Mouse (Mus musculus) heart, embryonic 15.5 days (tissue): ENCODE measurements around the gene Sptlc2. TPM values are rescaled to one million over a fixed set of nuclear protein-coding genes. Genes with fewer than 3 reads are reported as not detected.

Experiments used
- ATAC-seq: fragments of 200-750 bp; cut with Nextera tagmentation; replicated peaks from 2 replicates; pipeline ENCODE4 v1.8.0; 2017; ENCODE audit warnings: low read depth, moderate TSS enrichment; ENCODE audit not compliant: insufficient number of reproducible peaks, insufficient read depth, low FRiP score
- H3K27ac ChIP-seq: fragments of 300-500 bp; sonication (generic); 2 replicates; pipeline ENCODE4 v1.5.1; 2015; ENCODE audit warnings: mild to moderate bottlenecking, inconsistent platforms
- H3K27me3 ChIP-seq: fragments of 300-500 bp; sonication (generic); 2 replicates; pipeline ENCODE4 v1.6.1; 2015; ENCODE audit warnings: inconsistent platforms
- H3K36me3 ChIP-seq: fragments of 300-500 bp; sonication (generic); 2 replicates; pipeline ENCODE4 v1.6.1; 2015; ENCODE audit warnings: mild to moderate bottlenecking, inconsistent platforms
- H3K4me1 ChIP-seq: fragments of 300-500 bp; sonication (generic); replicated peaks from 2 replicates; pipeline ENCODE4 v1.6.1; 2015; ENCODE audit warnings: inconsistent platforms
- H3K4me2 ChIP-seq: fragments of 300-500 bp; sonication (generic); 2 replicates; pipeline ENCODE4 v1.6.1; 2015; ENCODE audit warnings: inconsistent platforms, mild to moderate bottlenecking, moderate library complexity
- H3K4me3 ChIP-seq: fragments of 300-500 bp; sonication (generic); 2 replicates; pipeline ENCODE4 v1.5.1; 2015; ENCODE audit warnings: mild to moderate bottlenecking, inconsistent platforms
- H3K9ac ChIP-seq: fragments of 300-500 bp; sonication (generic); 2 replicates; pipeline ENCODE4 v1.6.1; 2015; ENCODE audit warnings: mild to moderate bottlenecking, inconsistent platforms
- H3K9me3 ChIP-seq: fragments of 300-500 bp; sonication (generic); replicated peaks from 2 replicates; pipeline ENCODE4 v1.6.1; 2016; ENCODE audit warnings: inconsistent platforms
- WGBS: fragments of 180-500 bp; shearing (Covaris S2); methylation state at CpG from one replicate; pipeline ENCODE4 v1.1.7; 2015; ENCODE audit warnings: mixed read lengths; 5-methylcytosine and 5-hydroxymethylcytosine counted together
- polyA plus RNA-seq: library from polyadenylated mRNA; unstranded; fragments of >200 nt; fragmentation: Nextera tagmentation; extraction: Ambion mirVana; gene quantifications from 2 replicates; pipeline ENCODE4 v1.2.1, GENCODE M21; 2015

Gene Sptlc2
- polyA plus RNA-seq, 1 experiment from 2014 or later = 62.8 TPM

GRCm38 (mm10) chr12:87413179-87413790, 25.1 kb upstream of the Sptlc2 start:
- Histone ChIP-seq H3K27ac (no peak overlapping the region), H3K36me3 (no peaks in the 10 kb centered on the region), H3K4me1 (peaks cover 12% of the 10 kb centered on the region), H3K9ac (no peak overlapping the region), H3K4me2 (no peak overlapping the region), H3K27me3 (no peaks in the 10 kb centered on the region), H3K9me3 (no peaks in the 10 kb centered on the region), H3K4me3 (no peak overlapping the region)
- 16% methylated on average over 4 of the region's 4 CpGs for WGBS
- ATAC-seq = no peak

DNA sequence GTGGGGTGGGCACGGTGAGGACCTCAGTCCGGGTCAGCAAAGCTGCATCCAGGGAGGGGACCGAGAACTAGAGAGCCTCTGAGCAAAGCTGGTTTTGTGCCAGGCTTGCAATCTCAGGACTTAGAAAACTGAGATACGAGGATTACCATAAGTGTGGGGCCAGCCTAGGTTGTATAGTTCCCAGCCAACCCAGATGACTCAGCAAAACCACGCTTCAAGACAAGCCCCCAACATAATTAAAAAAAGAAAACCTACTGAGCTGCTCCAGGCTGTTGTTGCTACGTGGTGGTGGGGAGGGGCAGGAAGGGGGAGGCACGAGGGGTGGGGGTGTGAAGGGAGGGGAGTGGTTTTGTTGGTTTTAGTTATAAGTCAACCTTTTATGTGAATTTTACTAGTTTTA, 22.8 kb upstream of the Sptlc2 start:
- peak overlapping the region; percentile 32 for H3K4me2 ChIP-seq
- H3K27ac ChIP-seq = 0 out of 2 replicates have a peak overlapping the region, but pooled peaks have one; percentile 28
- 19% methylated on average over 7 of the region's 7 CpGs for WGBS

DNA sequence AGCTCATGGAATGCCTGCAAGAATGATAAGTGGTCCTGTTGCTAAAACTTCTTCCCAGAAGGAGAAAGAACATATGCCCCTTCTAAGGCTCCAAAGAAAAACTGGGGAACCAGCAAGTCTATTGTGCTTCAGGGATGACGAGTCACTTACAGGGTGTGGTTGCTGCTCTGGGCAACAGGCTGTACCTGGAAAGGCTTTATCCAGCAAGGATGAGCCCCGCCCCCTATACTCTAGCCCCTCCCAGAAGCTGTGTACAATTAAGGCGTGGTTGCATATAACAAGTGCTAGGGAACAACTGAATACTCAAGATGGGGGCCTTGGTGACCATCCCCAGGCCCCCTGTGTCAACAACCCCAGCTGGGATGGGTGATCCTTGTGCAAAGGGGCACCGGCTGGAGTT, 21.0 kb upstream of the Sptlc2 start:
- peaks cover 23% of the 10 kb centered on the region for H3K4me1 ChIP-seq
- no peak overlapping the region for H3K9ac ChIP-seq
- 85% methylated on average over 4 of the region's 4 CpGs for WGBS
- no peaks in the 10 kb centered on the region for H3K27me3 ChIP-seq
- no peaks in the 10 kb centered on the region for H3K9me3 ChIP-seq
- no peak overlapping the region for H3K27ac ChIP-seq
- H3K36me3 ChIP-seq = no peaks in the 10 kb centered on the region
- ATAC-seq = no peak
- H3K4me3 ChIP-seq = no peak overlapping the region
- H3K4me2 ChIP-seq = no peak overlapping the region

More for the DNA sequence above, 22.8 kb upstream of the Sptlc2 start:
- Histone ChIP-seq H3K4me1 (peaks cover 23% of the 10 kb centered on the region), H3K4me3 (no peak overlapping the region), H3K27me3 (no peaks in the 10 kb centered on the region), H3K9me3 (no peaks in the 10 kb centered on the region), H3K36me3 (no peaks in the 10 kb centered on the region), H3K9ac (no peak overlapping the region)
- peak; percentile 47; the same call in 1 of the 2 replicates for ATAC-seq

GRCm38 (mm10) chr12:87407869-87408605, 19.9 kb upstream of the Sptlc2 start:
- WGBS = 19% methylated on average over 21 of the region's 21 CpGs
- ATAC-seq = peak; percentile 36; the same call in 1 of the 2 replicates
- H3K4me3 ChIP-seq = peak overlapping the region; percentile 18
- H3K27me3 ChIP-seq = no peaks in the 10 kb centered on the region
- peaks cover 23% of the 10 kb centered on the region for H3K4me1 ChIP-seq
- no peaks in the 10 kb centered on the region for H3K36me3 ChIP-seq
- peak overlapping the region; percentile 52 for H3K4me2 ChIP-seq
- no peak overlapping the region for H3K9ac ChIP-seq
- H3K9me3 ChIP-seq = no peaks in the 10 kb centered on the region
- peak overlapping the region; percentile 55 for H3K27ac ChIP-seq

GRCm38 (mm10) chr12:87405721-87406120, 17.6 kb upstream of the Sptlc2 start:
- 65% methylated on average over 3 of the region's 3 CpGs for WGBS
- H3K27me3 ChIP-seq = no peaks in the 10 kb centered on the region
- H3K9me3 ChIP-seq = no peaks in the 10 kb centered on the region
- H3K27ac ChIP-seq = no peak overlapping the region
- no peak overlapping the region for H3K4me2 ChIP-seq
- H3K9ac ChIP-seq = no peak overlapping the region
- H3K4me1 ChIP-seq = peaks cover 12% of the 10 kb centered on the region
- no peak overlapping the region for H3K4me3 ChIP-seq
- ATAC-seq = no peak
- H3K36me3 ChIP-seq = no peaks in the 10 kb centered on the region

GRCm38 (mm10) chr12:87405165-87405564, 17.0 kb upstream of the Sptlc2 start:
- Histone ChIP-seq H3K27me3 (no peaks in the 10 kb centered on the region), H3K4me2 (no peak overlapping the region), H3K9me3 (no peaks in the 10 kb centered on the region), H3K4me1 (peaks cover 12% of the 10 kb centered on the region), H3K9ac (no peak overlapping the region), H3K4me3 (no peak overlapping the region), H3K36me3 (no peaks in the 10 kb centered on the region), H3K27ac (no peak overlapping the region)
- WGBS = 83% methylated on average over 4 of the region's 4 CpGs
- ATAC-seq = no peak

GRCm38 (mm10) chr12:87401883-87402282, 13.7 kb upstream of the Sptlc2 start:
- Histone ChIP-seq H3K4me1 (no peaks in the 10 kb centered on the region), H3K9ac (no peak overlapping the region), H3K4me2 (no peak overlapping the region), H3K4me3 (no peak overlapping the region), H3K27me3 (no peaks in the 10 kb centered on the region), H3K36me3 (no peaks in the 10 kb centered on the region), H3K27ac (no peak overlapping the region), H3K9me3 (no peaks in the 10 kb centered on the region)
- 48% methylated on average over 6 of the region's 6 CpGs for WGBS
- no peak for ATAC-seq

DNA sequence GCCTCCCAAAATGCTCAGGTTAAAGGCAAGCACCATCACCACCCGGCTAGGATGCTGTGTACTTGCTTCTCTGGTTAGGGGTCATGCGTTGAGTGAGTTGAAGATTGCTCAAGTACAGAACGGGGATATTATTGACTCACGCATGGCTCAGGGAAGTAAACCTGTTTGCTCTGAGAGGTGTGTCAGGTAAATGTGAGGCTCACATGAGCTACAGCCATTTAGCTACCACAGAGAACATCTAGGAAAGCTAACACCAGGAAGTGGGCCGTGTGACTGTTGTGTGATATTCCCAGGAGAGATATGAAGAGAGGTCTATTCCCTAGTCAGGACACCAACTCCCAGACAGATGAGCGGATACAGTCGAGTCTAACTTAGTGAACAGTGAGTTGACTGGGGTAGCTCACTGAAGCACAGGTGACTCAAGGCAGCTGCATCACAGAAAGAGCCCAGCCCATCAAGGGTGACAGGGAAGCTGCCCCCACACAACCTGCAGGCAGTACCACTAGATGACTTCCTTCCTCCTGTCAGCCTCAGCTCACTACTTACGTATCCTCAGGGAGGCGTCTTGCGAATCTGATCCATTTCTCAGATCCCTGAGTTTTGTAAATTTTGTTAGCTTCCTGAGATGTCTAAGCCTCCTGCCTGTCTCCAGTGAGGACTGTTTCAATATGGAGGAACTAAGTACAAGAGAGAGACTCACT, 11.1 kb upstream of the Sptlc2 start:
- no peaks in the 10 kb centered on the region for H3K27me3 ChIP-seq
- WGBS = 80% methylated on average over 10 of the region's 10 CpGs

GRCm38 (mm10) chr12:87397811-87398417, 9.8 kb upstream of the Sptlc2 start:
- 66% methylated on average over 4 of the region's 4 CpGs for WGBS
- Histone ChIP-seq H3K4me3 (no peak overlapping the region), H3K9ac (no peak overlapping the region), H3K4me2 (no peak overlapping the region), H3K9me3 (no peaks in the 10 kb centered on the region), H3K27ac (no peak overlapping the region), H3K27me3 (no peaks in the 10 kb centered on the region), H3K4me1 (no peaks in the 10 kb centered on the region), H3K36me3 (no peaks in the 10 kb centered on the region)
- ATAC-seq = no peak

More for the DNA sequence above, 11.1 kb upstream of the Sptlc2 start:
- Histone ChIP-seq H3K9me3 (no peaks in the 10 kb centered on the region), H3K9ac (no peak overlapping the region), H3K4me3 (no peak overlapping the region), H3K27ac (no peak overlapping the region), H3K4me2 (no peak overlapping the region), H3K36me3 (no peaks in the 10 kb centered on the region), H3K4me1 (no peaks in the 10 kb centered on the region)
- no peak for ATAC-seq

DNA sequence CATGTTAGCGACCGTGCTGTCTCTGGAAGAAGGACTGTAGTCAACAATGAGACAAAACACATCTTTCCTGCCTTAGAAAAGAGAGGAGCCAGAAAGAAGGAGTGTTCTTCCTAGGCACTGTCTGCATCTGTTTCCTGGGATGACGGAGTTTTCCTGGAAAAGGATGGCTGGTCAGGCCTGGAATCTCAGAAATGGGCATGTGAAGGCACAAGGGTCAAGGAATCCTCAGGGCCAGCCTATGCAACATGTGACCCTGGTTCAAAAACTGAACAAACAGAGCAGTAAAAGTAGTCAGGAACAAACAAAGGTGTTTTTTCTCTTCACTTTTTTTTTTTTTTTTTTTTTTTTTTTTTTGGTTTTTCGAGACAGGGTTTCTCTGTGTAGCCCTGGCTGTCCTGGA, 9.0 kb upstream of the Sptlc2 start:
- Histone ChIP-seq H3K4me2 (no peak overlapping the region), H3K4me1 (no peaks in the 10 kb centered on the region), H3K27ac (no peak overlapping the region), H3K27me3 (no peaks in the 10 kb centered on the region), H3K36me3 (no peaks in the 10 kb centered on the region), H3K4me3 (no peak overlapping the region), H3K9me3 (no peaks in the 10 kb centered on the region), H3K9ac (no peak overlapping the region)
- ATAC-seq = no peak
- WGBS = 82% methylated on average over 4 of the region's 4 CpGs

DNA sequence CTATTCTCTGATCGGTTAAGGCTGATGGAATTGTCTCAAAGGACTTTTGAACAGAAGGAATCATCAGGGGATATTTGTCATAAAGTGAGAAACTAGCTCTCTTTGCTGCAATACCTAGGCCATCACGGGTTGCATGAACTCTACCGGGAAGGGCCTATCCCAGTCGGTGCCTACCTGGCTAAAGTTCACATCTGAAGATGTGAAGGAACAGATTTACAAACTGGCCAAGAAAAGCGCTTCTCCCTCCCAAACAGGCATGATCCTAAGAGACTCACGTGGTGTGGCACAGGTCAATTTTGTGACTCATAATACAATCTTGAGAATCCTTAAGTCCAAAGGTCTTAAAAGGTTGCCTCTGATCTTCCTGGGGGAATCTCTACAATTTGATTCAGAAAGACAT, 6.2 kb upstream of the Sptlc2 start:
- ATAC-seq = no peak
- no peak overlapping the region for H3K4me3 ChIP-seq
- H3K9me3 ChIP-seq = no peaks in the 10 kb centered on the region
- no peaks in the 10 kb centered on the region for H3K4me1 ChIP-seq
- no peak overlapping the region for H3K9ac ChIP-seq
- H3K27ac ChIP-seq = no peak overlapping the region
- no peaks in the 10 kb centered on the region for H3K36me3 ChIP-seq
- no peak overlapping the region for H3K4me2 ChIP-seq
- 81% methylated on average over 6 of the region's 6 CpGs for WGBS
- no peaks in the 10 kb centered on the region for H3K27me3 ChIP-seq
